Mouse (Mus musculus): Measurements from ENCODE around the gene Vps37c.
A peak's percentile ranks its signal among the peaks of the same experiment; 100 is the strongest.

Vps37c gene

GRCm38 (mm10) chr19:10689470-10690166 is 1.1 kb downstream of the Vps37c start:
- DNase-seq = no peak

GRCm38 (mm10) chr19:10690336-10690735 is 1.8 kb downstream of the Vps37c start:
- peak in 1 of 2 experiments; percentile 37 for DNase-seq

GRCm38 (mm10) chr19:10691121-10691520 is 2.6 kb downstream of the Vps37c start:
- no peak for DNase-seq

- no peak for DNase-seq
Measured at GRCm38 (mm10) chr19:10691660-10692059, 3.1 kb downstream of the Vps37c start.

GRCm38 (mm10) chr19:10692361-10692760 is 3.8 kb downstream of the Vps37c start:
- no peak for DNase-seq

GRCm38 (mm10) chr19:10693926-10694682 is 5.6 kb downstream of the Vps37c start:
- DNase-seq = no peak

- DNase-seq = no peak
Measured at GRCm38 (mm10) chr19:10695801-10696200, 7.3 kb downstream of the Vps37c start.

- peak in 1 of 2 experiments; percentile 49 for DNase-seq
Measured at GRCm38 (mm10) chr19:10698131-10698991, 9.8 kb downstream of the Vps37c start.

GRCm38 (mm10) chr19:10699851-10700250 is 11.3 kb downstream of the Vps37c start:
- no peak for DNase-seq

- peak; percentile 60 to 65 for DNase-seq
Measured at GRCm38 (mm10) chr19:10701013-10701726, 12.6 kb downstream of the Vps37c start.

GRCm38 (mm10) chr19:10702125-10702524 is 13.6 kb downstream of the Vps37c start:
- DNase-seq = no peak

GRCm38 (mm10) chr19:10703470-10703869 is 14.9 kb downstream of the Vps37c start:
- DNase-seq = peak; percentile 59 to 60

- peak; percentile 58 to 66 for DNase-seq
Measured at GRCm38 (mm10) chr19:10707087-10707875, 18.7 kb downstream of the Vps37c start.

- no peak for DNase-seq
Measured at GRCm38 (mm10) chr19:10707881-10708280, 19.3 kb downstream of the Vps37c start.

GRCm38 (mm10) chr19:10708900-10709299 is 20.4 kb downstream of the Vps37c start:
- DNase-seq = no peak

- DNase-seq = peak; percentile 100
Measured at GRCm38 (mm10) chr19:10709360-10710087, 21.0 kb downstream of the Vps37c start.

GRCm38 (mm10) chr19:10710088-10710511 is 21.6 kb downstream of the Vps37c start:
- peak; percentile 86 to 89 for DNase-seq

- DNase-seq = peak in 1 of 2 experiments; percentile 32
Measured at GRCm38 (mm10) chr19:10710751-10711150, 22.2 kb downstream of the Vps37c start.

GRCm38 (mm10) chr19:10712194-10712593 is 23.7 kb downstream of the Vps37c start:
- DNase-seq = no peak

- DNase-seq = no peak
Measured at GRCm38 (mm10) chr19:10712646-10713045, 24.1 kb downstream of the Vps37c start.

- no peak for DNase-seq
Measured at GRCm38 (mm10) chr19:10713551-10713950, 25.0 kb downstream of the Vps37c start.

Data from cerebellum, adult 18-20 months (tissue).